Mouse (Mus musculus) cerebellum, adult 2 months (tissue): ENCODE results near the gene Stox2.

ENCODE experiments used
- CTCF ChIP-seq: fragments of 200-500 bp; IDR thresholded peaks from 2 replicates; pipeline ENCODE4 v1.5.1; 2011; ENCODE audit warnings: low read depth, mild to moderate bottlenecking, control low read depth, low read length, moderate library complexity, borderline replicate concordance; ENCODE audit not compliant: insufficient read depth
- POLR2A ChIP-seq: fragments of 200-500 bp; IDR thresholded peaks from 2 replicates; pipeline ENCODE4 v1.6.1; 2011; ENCODE audit warnings: low read length, control low read depth, borderline replicate concordance; ENCODE audit not compliant: insufficient read depth

DNA sequence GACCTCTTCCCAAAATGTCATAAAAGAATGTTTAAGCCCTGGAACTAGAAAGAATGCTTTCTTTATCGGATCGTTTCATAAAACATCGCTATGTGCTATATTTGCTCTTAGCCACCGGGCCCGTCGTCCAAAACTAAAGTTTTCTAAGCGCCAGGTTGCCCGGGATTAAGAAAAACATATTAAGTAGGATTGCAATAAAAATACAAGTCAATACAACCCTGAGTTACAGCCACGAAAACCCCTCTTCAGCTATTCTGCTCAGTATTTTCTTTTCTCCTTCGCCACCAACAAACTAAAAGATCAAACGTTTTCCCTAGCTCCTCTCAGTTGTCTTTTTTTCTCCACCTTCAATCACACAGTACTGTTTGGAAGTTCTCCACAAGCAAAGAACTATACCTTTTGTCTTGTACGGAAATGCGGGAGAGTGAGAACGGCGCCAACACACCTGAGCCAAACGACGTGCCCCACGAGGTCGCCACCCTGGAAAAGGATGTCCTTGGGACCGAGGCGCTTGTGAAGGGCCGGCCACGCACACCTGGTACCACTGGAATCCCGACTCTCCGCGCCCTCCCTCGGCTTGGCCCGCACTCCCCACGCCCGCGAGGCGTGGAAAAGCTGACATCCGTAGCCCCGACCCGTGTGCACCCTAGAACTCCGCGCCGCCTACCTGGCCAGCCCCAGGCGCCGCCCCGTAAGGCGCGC lies 34.0 kb downstream of the Stox2 start:
- TF ChIP-seq POLR2A, result no peak
- TF ChIP-seq CTCF, result no peak
